Mouse (Mus musculus) urinary bladder, postnatal 25 days (tissue): Measurements from ENCODE around the gene Glipr1l2.
"Not testable (repeated sequence)": the region's sequence is repeated elsewhere in the genome, so short reads cannot be mapped to it uniquely, and the experiment has no call there.

ENCODE experiments used
- DNase-seq: peaks from one replicate; pipeline ENCODE4 v3.0.0; 2022; ENCODE audit warnings: low spot score

Glipr1l2 gene

DNA sequence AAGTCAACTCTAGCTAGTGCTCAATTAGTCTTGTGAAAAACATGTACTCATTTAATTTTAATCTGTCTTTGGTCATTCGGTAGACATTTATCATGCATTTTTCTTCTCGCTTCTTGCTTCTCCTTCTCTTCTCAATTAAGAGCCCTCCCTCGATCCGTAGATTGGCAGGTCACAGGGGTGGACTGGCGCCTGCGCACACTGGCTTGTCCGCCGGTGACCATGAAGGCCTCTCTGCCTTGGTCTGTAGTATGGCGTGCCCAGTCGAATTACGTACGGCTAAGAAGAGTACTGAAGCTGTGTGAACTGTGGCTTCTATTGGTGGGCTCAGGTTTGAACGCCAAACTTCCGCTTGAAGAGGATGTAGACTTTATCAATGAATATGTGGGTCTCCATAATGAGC lies at the start of gene Glipr1l2:
Glipr1l2 (plus strand) TSS at position 198 of the 400 bp plus-strand sequence.
- DNase-seq, result no peak

- DNase-seq, result not testable (repeated sequence)
Measured at GRCm38 (mm10) chr10:112043523-112043922, 39.6 kb upstream of the Glipr1l2 start.

DNA sequence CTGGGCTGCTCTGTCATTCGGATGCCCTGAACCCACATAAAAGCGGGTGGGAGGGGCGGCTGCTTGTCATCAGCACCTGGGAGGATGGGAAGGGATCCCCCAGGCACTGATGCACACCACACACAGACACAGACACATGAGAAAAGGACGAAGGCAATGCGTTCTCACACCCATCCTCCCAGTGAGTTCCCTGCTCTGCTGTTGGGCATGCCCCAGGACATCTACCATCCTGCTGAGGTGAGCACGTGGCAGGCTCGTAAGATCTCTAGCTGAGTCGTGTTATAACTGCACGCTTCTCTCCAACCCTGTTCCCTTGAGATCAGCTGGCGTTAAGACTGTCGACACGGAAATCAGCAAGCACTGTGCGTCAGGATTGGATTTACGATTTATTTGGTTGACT lies 38.9 kb upstream of the Glipr1l2 start:
- DNase-seq, result not testable (repeated sequence)

- DNase-seq, result no peak
Measured at GRCm38 (mm10) chr10:112051220-112051619, 31.9 kb upstream of the Glipr1l2 start.

GRCm38 (mm10) chr10:112051956-112052355 lies 31.2 kb upstream of the Glipr1l2 start:
- DNase-seq, result not testable (repeated sequence)

DNA sequence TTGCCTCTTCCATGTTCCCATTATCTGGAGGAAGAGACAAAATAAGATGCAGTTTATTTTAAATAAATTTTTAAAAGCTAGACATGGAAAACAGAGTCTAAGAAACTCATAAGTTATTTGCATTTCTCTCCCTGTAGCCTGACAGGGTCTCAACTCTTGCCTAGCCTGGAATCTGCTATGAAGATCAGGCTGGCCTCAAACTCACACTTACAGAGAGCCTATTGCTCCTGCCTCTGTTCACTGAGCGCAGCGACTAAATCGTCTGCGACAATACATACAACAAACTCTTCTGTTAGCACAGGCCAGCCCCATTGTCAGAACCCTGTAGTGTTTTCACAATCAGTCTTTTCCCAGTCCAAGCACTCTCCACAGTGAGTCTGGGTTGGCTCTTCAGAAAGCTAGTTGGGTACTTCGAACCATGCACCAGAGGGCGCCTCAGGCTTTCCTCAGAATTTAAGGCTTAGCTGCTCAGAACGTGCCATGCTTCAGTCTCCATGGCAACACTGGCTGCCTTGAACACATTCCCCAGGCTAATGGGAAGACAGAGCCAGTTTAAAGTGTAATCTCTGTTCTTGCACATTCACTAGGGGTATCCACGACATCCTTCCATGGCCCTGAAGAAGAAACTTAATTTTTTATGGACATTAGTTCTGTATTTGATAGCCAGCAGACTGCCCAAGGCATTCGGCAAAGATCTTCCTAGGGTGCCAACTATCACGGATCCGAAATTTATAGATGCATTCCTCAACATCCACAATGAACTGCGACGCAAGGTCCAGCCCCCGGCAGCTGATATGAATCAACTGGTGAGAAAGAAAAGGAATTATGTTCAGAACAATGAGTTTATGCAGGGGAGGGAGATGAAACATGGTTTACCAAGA lies 23.2 kb upstream of the Glipr1l2 start, which contains the start of gene Glipr1l1:
Glipr1l1 (plus strand) TSS at position 488 of the 881 bp plus-strand sequence.
- peak; percentile 11 for DNase-seq

GRCm38 (mm10) chr10:112060583-112060934 lies 22.6 kb upstream of the Glipr1l2 start:
- DNase-seq, result not testable (repeated sequence)

DNA sequence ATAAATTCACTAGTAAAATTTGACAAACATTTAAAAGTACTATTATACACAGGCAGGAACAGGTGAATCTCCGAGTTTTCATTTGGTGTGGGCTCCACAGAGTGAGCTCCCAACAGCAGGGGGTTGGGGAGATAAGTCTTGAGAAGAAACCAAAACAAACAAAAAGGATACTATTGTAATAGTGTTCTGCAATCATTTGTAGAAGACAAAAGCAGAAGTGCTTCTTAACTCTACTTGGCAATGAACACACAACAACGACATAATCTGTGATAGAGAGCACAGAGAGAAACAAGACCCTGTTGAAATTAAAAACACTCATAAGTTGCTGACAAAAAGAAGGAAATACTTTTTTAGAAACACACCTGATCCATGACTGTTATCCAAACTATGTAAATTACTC lies 3.1 kb upstream of the Glipr1l2 start:
- DNase-seq, result no peak

GRCm38 (mm10) chr10:112105785-112106184 lies 22.6 kb downstream of the Glipr1l2 start:
- DNase-seq, result peak; percentile 45

- DNase-seq, result no peak
Measured at GRCm38 (mm10) chr10:112110401-112110800, 27.2 kb downstream of the Glipr1l2 start.

DNA sequence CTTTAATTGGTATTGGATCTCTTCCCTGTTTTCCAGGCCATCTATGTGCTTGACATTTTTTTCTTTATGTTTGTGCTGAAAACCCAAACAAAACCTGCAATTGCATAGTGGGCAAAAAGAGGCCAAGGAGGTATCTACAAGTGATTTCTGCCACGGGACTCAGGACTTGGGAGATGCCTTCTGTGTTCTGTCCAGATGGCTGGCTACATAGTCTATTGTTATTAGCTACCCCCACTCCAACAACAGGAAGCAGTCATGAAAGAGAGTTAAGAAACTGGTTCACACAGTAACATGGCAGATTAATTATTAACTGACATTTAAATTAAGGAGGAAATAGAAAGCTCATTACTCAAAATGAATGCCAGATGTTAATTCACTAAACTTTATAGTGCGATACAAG lies 41.9 kb downstream of the Glipr1l2 start:
- not testable (repeated sequence) for DNase-seq

- DNase-seq, result not testable (repeated sequence)
Measured at GRCm38 (mm10) chr10:112127682-112128230, 44.6 kb downstream of the Glipr1l2 start.

DNA sequence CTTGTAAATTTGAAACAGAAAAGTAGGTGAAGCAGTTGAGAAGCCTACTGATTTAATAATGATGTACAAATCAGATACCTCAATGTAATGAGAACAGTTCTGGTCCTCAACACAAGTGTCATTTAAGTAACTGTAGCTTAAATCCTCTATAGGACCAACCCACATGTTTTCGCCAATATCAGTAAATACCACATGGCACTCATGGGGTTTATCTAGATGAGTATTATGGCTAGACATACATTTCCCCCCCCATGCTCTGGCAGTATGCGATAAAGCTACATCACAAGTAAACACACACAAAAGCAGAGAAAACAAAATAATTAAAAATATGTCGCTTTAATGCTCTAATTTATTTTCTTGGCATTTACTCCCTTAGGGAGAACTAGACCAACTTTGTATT lies 49.0 kb downstream of the Glipr1l2 start:
- DNase-seq, result no peak

GRCm38 (mm10) chr10:112138050-112138870 lies 55.1 kb downstream of the Glipr1l2 start:
- no peak for DNase-seq

- no peak for DNase-seq
Measured at GRCm38 (mm10) chr10:112138871-112139430, 55.8 kb downstream of the Glipr1l2 start.

DNA sequence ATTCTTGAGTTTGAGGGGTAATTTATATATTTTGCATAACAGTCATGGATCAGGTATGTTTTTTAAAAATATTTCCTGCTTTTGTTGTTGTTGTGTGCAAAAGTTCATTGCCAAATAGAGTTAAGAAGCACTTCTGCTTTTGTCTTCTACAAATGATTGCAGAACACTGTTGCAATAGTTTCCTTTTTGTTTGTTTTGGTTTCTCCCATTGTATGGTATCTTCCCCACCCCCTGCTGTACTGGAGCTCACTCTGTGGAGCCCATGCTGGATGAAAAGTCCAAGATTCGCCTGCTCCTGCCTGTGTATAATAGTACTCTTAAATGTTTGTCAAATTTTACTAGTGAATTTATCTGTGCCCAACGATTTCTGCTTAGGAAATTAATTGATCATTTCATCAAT lies 56.7 kb downstream of the Glipr1l2 start:
- no peak for DNase-seq
